Mouse (Mus musculus) thymus, postnatal 0 days (tissue): ENCODE results near the gene Lefty2. TPM values are rescaled to one million over a fixed set of nuclear protein-coding genes. Genes with fewer than 3 reads are reported as not detected.
"Not testable (repeated sequence)": the region's sequence is repeated elsewhere in the genome, so short reads cannot be mapped to it uniquely, and the experiment has no call there.

ENCODE experiments used
- DNase-seq: peaks from one replicate; pipeline ENCODE4 v3.0.0-alpha.2; 2015; ENCODE audit warnings: low spot score
- polyA plus RNA-seq: library from polyadenylated mRNA; unstranded; fragments of >200 nt; fragmentation: Nextera tagmentation; extraction: Ambion mirVana; gene quantifications from 2 replicates; pipeline ENCODE4 v1.2.1, GENCODE M21; 2015

The Lefty2 gene
- polyA plus RNA-seq, 1 experiment from 2014 or later = 0.86 TPM

DNA sequence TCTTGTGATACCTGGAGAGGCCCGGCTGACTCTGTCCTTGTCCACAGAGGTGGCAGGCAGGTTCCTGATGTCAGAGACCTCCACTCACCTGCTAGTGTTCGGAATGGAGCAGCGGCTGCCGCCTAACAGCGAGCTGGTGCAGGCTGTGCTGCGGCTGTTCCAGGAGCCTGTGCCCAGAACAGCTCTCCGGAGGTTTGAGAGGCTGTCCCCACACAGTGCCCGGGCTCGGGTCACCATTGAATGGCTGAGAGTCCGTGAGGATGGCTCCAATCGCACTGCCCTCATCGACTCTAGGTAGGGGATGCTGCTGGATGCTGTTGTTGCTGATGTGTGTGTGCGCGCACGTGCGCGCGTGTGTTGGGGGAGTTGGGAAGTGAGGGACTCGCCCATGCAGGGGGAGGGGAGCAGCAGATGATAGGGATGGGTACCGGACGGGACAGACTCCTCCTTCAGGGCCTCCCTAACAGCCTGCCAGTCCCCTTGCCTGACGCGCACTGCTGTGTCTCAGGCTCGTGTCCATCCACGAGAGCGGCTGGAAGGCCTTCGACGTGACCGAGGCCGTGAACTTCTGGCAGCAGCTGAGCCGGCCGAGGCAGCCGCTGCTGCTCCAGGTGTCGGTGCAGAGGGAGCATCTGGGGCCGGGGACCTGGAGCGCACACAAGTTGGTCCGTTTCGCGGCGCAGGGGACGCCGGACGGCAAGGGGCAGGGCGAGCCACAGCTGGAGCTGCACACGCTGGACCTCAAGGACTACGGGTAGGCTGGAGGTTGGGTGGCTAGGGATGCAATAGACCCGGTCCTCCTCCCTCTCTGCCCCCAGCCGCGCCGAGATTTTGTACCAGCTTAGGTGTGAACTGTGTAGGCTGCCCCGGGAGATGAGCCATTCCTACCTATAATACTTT lies 1.4 kb downstream of the Lefty2 start:
- DNase-seq = not testable (repeated sequence)

DNA sequence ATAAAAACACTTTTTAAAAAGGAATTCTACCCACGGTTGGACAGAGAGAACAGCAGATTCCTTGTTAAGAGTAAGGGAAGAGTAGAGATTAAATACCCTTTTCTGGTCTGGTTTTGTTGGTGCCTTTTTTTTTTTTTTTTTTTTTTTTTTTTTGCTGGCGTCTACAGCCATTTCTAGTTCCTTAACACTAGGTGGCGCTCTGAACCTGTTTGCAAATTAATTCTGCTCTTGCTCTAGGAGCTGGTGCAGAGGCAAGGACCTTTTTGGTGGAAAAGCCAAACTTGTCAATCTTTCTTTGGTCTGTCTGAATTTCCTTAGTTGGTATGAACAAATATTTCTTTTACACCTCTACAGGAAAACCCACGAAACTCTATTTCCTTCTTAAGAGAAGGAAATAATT lies 8.2 kb downstream of the Lefty2 start:
- peak; percentile 81 for DNase-seq

DNA sequence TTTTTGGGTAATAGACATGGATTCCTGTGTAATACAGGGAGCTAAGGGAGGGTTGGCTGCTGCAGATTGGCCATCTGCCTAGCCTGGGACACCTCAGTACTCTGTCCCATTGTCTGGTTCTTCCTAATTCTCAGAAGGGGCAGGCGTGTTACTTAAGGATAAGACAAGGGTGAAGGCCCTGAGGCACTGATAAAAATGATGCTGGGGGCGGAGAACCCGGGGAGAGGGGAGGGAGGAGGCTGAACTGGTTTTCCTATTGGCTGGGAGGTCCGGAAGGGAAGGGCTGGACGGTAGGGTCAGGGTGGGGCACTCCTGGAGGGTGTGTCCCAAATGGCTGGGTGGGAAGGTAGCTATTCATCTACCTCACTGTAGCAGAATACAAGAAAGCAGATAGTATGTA lies 10.0 kb downstream of the Lefty2 start:
- DNase-seq = no peak

DNA sequence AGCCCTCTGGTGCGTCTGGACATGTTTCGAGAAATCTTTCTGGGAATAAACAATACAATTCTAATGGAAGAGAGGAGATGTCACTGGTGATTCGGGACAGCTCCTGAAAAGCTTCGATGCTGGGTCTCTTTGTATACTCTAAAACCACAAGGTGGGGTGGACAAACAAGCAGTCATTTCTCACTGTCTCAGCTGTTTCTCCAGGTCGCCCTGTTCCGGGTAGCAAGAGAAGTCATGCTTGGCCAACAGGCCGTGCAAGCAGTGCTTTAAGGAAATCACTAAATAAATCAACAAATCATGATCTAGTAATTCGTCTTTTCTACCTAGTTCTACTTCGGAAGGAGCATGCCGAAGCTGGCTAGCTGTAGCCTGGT lies 10.7 kb downstream of the Lefty2 start:
- DNase-seq = no peak

DNA sequence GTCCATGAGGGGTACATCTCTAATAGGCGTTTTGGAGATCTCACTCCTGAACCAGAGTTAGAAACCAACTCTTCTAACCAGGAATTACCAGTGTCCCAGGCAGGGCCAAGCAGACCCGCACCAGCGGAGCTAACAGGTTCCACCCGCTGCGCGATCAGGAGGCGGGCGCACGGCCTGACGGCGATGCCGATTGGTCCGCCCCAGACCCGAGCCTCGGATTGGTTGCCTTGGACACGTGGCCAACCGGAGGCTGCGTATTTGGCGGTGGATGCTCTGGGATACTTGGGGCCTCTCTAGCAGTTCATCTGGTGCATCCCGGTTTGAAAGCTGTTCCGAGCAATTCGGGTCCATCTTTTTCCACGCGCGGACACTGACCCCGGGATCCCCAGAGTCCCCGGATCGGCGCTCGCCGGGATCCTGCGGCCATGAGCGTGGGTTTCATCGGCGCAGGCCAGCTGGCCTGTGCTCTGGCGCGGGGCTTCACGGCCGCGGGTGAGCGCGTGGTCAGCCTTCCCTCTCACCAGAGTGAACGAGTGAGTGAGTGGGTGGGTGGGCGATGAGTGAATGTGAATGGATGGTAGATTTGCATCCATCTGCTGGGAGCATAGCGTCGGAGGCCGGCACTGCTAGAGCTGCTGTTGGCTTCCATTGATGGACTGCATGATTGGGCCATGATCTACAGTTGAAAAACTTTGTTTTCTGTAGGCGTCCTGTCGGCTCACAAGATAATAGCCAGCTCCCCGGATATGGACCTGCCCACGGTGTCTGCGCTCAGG lies 11.3 kb downstream of the Lefty2 start, which contains the start of gene Pycr2:
Gene Pycr2, plus strand, starts transcription at position 255 of the 776 bp plus-strand sequence.
- peak; percentile 95 for DNase-seq

DNA sequence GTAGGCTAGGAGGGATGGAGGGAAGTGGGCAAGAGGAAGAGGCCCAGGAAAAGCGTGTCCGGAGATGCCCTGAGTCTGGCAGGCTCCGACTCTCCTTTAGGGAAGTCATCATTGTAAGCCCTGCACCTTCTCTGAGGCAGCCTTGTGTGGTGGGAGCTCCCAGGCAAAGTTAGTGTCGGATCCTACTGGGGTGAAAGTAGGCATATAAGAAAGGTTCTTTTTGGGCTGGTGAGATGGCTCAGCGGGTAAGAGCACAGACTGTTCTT lies 11.8 kb downstream of the Lefty2 start:
- no peak for DNase-seq

DNA sequence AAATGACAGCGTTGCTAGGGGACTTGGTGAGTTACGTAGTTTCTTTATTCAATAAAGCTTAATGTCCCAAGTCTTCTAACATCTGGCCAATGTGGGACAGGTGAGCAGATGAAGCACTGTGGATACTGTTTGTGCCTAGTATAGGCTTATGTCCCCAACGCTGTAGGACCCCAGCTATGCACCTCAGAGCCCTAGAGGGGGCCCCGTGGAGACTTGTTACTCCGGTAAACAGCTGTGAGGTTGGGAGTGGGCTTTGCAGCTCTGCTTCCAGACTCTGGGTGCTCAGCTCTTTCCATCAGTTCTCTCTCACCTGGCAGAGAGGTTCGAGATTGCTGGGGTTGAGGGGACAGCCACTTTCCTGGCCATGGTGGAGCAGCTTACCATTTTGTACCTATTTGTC lies 12.4 kb downstream of the Lefty2 start:
- DNase-seq = peak; percentile 57

DNA sequence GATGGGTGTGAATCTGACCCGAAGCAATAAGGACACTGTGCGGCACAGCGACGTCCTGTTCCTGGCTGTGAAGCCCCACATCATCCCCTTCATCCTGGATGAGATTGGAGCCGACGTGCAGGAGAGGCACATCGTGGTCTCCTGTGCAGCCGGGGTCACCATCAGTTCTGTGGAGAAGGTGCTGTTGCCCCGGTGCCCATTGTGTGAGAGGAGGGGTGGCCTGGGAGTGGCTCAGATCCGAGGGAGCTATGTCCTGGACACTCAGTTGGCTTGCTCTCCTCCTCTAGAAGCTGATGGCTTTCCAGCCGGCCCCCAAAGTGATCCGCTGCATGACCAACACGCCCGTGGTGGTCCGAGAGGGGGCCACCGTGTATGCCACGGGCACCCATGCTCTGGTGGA lies 13.0 kb downstream of the Lefty2 start:
- DNase-seq = no peak

DNA sequence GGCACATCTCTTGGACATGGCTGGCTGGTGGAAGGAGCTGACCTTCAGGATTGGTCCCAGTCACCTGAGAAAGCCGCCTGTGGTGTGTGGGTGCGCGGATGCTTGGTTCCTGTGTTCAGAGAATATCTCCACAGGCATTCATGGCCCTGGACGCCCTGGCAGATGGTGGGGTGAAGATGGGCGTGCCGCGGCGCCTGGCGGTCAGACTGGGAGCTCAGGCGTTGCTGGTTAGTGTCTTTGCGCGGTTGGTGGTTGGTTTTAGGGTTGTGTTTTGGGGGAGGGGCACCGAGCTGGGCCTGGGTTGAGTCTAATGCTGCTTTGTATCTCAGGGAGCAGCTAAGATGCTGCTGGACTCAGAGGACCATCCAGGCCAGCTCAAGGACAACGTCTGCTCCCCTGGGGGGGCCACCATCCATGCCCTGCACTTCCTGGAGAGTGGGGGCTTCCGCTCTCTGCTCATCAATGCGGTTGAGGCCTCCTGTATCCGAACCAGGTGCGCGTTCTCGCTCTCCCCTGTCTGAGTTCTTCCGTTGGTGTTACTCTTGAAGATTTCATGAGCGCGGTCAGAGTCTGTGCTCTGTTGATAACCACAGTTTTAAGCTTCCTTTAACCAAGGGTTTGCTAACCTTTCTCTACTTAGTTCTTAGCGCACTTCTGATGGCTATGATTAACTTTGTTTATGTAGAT lies 13.7 kb downstream of the Lefty2 start:
- peak; percentile 61 for DNase-seq

DNA sequence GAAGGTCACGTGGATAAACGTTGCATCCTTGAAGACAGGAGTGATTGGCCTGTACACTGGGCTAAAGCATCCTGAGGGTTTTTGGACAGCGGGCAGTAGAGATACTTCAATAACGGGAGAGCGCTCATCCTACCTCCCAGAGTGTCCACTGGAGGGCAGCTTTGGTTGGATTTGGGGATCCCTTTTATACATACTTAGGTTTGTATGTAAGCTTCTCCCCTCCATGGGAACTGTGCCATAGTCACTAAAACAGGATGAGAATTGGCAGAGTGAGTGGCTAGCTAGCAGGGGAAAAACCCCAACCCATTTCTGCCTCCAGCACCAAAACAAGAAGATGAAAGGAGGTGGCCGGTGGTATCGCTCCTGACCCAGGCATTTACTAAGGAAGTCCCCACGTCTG lies 18.2 kb downstream of the Lefty2 start:
- DNase-seq = no peak

DNA sequence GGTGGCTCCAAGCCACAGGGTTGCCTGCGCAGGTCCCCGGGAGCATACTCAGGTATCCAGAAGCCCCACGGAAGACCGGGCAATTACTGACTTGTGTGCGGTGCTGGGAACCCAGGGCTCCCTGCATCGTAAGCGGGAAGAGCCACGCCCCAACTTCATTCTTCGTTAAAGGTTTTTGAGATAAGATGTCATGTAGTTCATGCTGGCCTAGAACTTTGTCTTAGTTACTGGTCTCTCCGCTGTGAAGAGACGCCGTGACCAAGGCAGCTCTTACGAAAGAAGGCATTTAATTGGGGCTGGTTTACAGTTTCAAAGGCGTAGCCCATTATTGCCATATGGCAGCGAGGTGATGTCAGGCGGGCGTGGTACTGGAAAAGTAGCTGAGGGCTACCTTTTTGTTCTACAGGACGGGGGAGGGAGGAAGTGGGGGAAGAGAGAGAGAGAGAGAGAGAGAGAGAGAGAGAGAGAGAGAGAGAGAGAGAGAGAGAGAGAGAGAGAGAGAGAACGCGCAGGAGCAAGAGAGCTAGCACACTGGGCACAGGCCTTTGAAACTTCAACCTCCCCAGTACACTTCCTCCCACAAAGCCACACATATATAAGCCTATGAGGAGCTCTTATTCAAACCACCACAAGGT lies 18.9 kb downstream of the Lefty2 start:
- peak; percentile 63 for DNase-seq

DNA sequence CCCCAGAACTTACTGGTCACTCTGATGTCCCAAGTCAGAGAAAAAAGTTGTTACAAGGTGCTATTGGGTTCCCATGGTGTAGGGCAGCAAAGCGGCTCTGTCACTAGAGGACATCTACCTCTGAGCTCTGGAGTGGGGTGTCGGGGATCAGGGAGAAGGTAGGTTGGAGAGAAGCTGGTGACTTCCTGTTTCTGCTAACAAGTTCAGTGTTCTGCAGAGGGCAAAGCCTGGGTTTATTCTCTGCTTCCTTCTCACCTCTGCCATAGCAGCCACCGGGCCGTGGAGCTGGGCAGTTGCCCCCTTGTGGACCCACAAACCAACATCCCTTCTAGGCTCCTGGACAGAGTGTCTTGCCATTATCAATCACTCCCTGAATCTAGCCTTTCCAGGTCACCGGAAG lies 19.9 kb downstream of the Lefty2 start:
- peak; percentile 42 for DNase-seq

DNA sequence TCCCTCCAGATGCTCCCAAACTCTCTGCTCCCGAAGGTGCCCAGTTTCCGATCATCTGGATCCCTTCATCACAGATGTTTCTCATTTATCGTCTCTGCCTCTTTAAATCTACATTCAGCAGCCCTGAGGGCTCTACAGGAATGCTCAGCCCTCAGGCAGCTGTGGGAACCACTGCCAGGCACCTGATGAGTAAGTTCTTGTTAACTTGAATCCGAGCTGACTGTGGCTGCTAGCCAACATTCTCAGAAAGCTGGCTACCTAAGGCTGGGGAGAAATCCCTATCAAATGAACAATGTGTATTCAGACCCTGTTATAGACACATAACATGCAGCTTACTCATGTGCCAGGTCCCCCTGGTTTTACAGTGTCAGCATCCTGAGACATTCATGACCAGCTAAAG lies 20.9 kb downstream of the Lefty2 start:
- no peak for DNase-seq

DNA sequence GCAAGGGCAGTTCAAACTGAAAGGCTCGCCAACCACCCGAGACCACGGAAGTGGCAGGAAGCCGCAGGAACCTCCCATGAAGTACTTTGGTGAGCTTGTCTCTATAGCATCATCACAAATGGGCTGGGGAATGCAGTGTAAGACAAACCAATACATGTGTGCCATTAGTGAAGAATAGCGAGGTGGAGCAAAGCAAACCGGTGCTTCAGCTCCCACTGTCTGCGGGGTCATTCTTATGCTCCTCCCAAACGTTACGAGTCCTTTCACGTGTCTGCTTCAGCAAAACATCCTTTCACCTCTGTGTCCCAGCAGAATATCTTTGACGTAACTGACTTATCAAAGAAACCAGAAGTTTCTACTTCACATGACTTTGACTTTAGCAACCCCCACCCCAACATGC lies 23.5 kb downstream of the Lefty2 start:
- no peak for DNase-seq

DNA sequence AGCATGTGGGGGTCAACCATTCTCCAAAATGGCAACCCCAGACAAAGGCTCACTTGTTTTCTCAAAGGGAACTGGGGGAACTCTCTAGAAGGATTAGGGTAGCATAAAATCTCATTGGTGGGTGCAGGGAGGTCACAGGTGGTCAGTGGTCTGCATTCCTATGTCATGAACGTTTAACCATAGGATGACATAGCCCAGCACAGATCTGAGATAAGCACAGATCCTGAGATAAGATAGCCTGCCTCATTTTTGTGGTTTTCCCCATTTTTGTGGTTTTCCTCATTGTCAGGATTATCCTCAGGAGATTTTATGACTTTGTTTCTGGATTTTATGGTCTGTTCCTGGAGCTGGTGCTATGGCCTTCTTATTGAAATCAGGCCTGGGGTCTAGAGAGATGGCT lies 24.1 kb downstream of the Lefty2 start:
- DNase-seq = no peak

DNA sequence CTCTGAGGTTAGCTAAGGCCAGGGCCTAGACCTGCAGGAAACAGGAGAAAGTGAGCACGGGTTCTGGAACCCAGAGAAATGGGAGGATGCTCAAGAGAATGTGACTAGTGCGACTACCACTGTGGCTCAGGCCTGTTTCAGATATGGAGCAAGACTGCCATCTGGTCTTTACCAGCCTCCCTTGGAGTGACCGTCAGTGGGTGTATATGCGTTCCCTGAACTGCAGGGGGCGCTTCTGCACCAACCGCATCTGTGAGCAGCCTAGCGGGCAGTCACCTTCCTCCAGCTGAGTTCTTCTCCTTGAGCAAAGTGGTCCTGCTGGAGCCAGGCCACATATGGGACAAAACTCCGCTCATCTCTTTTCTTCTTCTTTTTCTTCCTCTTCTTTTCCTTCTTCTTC lies 26.8 kb downstream of the Lefty2 start:
- DNase-seq = no peak

DNA sequence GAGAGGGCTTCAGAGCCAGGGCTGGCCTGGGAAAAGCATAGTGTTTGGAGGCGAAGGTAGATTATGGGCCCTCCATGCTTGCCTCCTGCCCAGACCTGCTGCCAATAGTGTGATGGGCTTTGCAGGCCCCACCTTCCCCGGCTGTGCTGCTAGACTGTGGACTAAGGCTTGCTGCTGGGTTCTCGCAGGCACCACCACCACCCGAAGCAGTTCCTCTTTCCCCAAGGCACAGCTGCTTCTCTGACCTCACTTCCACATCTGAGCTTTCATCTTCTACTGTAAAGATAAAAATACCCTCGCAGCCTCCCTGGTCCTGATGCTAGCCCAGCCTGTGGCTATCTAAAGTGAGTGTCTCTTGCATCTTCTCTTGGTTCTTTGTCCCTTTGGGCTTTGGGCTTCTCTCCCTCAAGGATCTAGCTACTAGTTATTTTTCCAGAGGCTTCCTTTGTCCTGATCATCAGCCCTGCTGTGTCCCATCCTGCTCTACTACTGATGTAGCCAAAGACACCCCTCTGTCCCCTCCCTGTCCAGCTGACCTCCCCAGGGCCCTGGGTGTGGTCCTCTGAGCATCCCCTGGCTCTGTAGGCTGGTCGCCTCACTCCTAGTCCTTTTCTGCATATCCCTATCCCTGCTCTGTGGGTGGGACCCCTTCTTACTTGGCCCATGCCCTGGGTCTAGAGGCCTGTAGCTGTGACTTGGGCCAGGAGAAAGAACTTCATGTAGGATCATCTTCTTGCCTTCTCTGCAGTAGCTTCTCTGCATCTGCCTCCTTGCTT lies 29.6 kb downstream of the Lefty2 start:
- DNase-seq = peak; percentile 80

DNA sequence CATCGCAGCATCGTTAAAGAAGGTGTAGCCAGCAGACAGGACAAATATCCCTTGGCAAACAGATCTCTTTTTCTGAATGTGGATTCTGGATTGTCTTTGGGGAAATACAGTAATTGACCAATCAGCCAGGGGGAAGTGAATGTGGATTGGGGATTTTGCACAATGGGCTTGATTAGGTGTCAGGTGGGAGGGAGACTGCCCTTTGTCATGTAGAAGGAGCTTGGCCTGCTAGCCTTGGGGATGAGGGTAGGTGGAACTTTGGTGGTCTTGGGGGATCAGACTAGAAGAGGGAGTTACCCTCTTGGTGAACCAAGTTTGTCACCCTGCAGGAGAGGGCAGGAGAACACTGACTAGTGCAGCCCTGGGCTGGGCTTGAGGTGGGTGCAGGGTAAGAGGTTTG lies 31.8 kb downstream of the Lefty2 start:
- DNase-seq = no peak

DNA sequence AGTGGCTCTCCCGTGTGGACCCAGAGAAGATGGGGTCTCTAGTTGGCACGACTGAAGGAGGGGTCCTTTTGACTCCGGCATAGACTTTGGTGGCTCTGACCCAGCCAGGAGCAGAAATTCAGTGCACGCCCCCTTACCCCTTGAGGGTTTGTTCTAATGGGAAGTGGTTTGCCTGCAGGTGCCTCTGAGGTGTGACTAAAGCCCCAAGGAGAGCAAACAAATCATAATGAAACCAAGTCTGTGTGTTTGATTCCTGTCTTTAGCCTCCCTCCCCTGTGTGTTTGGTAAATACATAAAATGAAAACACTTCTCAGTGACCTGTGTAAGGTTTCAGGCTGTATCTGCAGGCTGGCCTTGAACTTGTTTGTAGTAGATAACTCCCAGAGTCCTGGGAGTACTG lies 33.4 kb downstream of the Lefty2 start:
- DNase-seq = no peak

DNA sequence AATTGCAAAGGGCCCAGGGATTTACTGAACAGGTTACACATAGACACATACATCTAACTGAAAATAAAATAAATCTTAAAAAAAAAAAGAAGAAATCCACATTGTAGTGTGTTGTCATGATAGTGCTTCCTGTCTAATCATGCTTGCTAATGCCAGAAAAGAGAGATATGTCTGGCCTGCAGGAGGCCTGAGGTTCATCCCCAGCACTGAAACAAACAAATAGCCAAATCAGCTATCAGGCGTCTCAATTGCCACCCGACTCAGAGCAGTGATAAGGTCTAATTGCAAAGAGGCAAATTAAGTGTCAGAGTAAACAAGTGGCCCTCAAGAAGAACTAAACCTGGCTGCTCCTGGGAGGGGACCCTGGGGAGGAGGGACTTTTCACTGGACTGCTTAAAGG lies 36.7 kb downstream of the Lefty2 start:
- no peak for DNase-seq

DNA sequence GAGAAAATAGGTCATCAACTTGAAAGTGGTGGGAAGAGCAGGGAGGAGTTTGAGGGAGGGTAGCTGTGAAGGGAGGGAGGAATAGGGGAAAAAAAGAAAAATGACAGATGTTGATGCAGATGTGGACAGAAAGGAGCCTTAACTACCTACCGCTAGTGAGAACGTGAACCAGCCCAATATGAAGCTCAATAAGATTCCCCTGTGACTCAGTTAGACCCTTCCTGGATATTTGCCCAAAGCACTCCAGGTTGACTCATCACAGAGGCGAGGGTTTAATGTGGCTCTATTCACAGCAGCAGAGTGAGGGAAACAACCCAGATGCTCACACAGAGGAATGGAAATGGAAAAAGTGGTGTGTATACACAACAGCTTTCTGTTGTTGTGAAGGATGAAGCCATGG lies 38.2 kb downstream of the Lefty2 start:
- DNase-seq = no peak
